Mouse (Mus musculus) G1E-ER4 (cell line): ENCODE measurements at regions not wholly inside any gene's neighbourhood (a gene's known extent, or its start where the extent isn't known, plus 50 kb on each side); places are given as distances from the start of the nearest gene placed in this dataset.

Experiments
- GATA1 ChIP-seq: IDR thresholded peaks from one replicate; pipeline ENCODE4 v1.8.0; 2012; ENCODE audit warnings: low read length, inconsistent platforms

DNA sequence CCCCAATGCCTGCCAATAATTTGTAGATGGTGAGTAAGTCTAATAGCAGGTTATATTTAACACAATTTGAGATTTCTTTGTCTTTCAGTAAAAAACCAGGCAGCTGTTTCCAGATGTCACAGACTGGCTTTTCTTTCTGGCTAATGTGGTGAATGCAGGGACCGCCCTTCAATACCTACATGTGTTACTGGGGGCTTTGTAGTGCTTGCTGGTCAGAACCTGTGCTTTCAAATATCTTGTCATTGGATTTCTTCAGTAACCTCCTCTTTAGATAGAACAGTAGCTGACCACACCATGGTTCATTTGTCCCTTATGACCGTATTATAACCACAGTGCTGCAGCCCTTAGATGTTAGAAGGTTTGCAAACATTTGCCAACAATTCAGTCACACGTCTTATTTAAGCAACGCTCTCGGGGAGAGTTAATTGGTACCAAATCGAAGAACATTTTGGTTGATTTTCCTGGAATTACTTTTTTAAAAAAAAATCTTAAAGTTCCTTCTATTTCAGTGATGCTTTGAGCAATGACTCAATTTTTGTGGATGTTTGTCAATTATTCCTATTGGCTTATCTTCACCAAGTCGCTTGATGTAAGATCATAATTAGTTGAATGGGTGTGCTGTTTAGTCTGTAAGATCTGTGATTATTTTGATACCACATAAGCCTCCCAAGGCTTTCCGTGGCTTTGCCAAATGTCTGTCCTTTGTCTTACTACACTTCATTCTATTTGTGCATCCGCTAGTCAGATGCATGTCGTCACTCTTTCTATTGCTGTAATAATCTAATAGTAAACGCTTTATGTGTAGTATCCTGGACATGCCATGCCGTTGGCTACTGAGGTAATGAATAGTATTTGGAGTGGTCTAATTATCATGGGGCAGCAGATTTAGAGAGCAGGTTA is 436.9 kb upstream of the Meis1 start:
- no peak for TF ChIP-seq GATA1

GRCm38 (mm10) chr11:19456577-19456976 is 437.8 kb upstream of the Meis1 start:
- TF ChIP-seq GATA1 = no peak

- TF ChIP-seq GATA1 = no peak
These were observed 445.1 kb upstream of the Meis1 start for GRCm38 (mm10) chr11:19463730-19464358.

- no peak for TF ChIP-seq GATA1
These were observed 449.6 kb upstream of the Meis1 start for GRCm38 (mm10) chr11:19468373-19468772.

DNA sequence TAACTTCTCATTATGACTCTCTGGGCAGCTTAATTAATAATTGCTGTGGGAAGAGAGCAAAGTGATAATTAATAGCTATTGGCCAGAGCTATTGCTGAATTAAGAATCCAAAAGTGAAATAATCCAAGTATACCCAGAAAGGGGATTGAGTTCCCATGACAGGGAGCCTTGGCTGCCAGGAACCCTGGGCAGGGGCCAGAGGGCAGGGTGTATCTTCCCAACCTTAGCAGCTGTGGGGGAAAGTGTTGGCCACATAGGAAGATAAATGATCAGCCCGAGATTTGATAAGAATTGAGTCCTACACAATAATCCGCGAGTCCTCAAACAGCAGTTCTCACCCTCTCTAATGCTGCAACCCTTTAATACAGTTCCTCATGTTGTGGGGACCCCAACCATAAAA is 450.0 kb upstream of the Meis1 start:
- TF ChIP-seq GATA1 = no peak

GRCm38 (mm10) chr11:19470648-19471341 is 452.0 kb upstream of the Meis1 start:
- no peak for TF ChIP-seq GATA1

DNA sequence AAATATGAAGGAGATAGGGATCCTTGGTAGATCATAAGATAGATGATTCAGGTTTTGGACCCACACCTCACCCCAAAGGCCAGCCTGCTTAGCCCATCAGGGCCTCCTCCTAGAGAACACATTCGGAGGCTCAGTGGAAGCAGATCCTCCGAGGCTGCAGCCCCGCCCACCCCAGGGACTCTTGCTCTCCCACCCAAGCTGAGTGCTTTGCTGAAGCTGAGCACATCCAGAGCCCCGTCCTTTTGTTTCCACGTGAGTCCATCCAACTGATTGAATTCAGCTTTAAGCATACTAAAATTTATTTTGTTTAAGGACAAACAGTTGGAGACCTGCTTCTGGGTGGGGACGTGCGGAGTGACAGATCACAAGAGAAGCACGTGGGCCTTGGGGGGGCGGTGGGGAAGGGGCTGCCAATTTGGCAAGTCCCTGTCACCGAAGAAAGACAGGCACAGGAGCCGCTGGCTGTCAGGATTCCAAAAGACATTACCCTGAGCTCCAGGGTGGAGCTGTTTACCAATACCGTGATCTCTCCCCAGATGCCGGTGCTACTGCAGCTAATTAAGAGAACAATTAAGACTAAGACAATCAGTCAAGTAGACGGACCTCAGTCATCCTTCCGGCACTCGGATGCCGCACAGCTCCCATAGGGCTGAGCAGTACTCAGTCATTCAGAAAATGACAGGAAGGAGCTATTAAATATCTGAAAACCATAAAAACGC is 448.9 kb upstream of the Spred2 start:
- no peak for TF ChIP-seq GATA1

- no peak for TF ChIP-seq GATA1
These were observed 431.0 kb upstream of the Spred2 start for GRCm38 (mm10) chr11:19493089-19493756.

- no peak for TF ChIP-seq GATA1
These were observed 402.5 kb upstream of the Spred2 start for GRCm38 (mm10) chr11:19521721-19522120.

DNA sequence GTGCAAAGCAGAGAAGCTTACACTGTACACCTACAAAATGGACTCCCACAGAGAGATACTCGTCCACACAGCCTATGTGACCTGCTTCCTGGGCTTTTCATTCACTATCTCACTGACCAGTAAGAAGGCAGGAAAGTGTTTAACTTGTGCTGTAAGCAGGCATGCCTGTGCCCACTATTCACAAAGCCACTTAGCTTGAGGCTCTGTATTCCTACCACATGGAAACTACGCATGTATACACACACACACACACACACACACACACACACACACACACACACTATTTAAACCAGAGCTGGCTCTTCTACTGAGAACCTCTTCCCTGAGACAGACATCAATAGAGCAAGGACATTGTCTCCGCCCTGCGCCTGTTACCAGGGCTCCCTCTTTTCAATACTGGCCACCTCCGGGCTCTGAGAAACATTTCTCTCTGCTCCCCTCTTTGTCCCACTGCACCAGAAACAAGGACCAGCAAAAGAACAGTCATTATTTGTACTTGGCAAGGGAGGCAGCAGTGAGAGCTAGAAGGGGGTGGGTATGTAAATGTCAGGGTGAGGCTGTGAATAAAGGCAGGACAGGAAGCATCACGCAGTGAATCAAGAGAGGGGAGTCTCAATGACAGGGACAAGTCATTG is 400.2 kb upstream of the Spred2 start:
- no peak for TF ChIP-seq GATA1

- no peak for TF ChIP-seq GATA1
These were observed 395.0 kb upstream of the Spred2 start for GRCm38 (mm10) chr11:19529126-19529525.

DNA sequence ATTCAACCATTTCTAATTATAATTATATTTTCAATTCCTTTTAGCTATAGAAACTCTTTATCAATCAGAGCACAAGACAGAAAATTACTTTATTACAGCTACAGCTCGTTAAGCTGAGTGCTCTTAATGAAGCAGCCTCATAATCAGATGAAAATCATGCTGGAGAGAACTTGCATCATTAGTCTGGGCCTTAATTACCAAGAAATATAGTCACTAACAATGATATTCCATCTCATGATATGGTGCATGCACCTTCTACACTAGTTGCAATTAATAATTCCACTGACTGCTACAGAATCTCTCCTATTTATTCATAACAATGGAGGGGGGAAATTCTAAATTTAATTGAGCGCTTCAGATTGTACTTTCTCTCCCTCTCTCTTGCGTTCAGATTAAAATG is 393.5 kb upstream of the Spred2 start:
- TF ChIP-seq GATA1 = no peak

DNA sequence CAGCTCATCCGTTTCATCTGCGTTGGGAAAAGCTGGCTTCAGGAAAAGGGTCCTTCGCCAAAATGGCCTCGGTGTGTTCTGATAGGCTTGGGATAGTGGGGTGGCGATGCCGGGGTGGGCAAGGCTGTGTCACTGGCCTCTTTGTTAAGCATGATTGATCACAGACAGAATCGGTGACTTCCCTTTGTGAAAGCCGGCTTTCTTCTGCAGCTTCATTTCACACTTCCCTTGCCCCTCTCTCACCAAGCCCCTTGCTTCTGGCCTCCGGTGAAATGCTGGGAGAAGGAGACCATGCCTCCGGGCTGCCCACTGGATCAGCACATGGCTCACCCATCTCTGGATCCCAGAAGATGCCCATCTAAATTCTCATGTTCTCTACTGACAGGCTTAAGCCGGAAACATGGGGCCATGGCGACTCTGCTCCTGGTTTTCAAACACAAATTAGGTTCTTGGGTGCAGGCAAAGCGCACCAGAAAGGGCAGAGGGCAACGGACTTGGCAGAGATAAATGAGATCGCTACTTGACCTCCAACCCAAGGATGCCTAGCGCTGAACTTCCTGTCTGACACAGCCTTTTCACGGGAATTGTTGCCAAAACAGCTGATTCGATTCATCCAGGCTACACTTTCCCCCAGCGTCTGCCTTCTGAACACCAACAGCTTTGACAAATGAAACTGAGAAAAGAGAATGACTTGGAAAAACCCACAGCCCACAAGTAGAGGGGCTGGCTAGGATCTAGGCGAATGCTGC is 392.7 kb upstream of the Spred2 start:
- no peak for TF ChIP-seq GATA1

DNA sequence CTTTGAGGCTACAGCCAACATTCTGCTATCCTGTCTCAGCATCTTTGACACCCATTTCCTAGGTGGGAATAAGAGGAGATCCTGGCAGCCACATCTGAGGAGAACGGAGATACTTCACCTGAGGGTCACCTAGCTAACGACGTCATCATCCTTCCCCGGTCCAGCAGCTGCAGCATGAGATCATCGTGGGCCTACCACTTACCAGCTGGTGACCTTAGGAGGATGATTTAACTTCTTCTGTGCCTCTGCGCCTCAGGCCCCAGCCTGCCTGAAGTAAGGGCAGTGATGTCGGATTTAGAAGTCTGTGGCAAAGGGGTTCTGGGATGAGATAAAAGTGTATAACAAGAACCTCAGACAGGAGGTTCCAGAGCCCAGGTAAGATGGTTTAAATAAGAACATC is 391.3 kb upstream of the Spred2 start:
- no peak for TF ChIP-seq GATA1

DNA sequence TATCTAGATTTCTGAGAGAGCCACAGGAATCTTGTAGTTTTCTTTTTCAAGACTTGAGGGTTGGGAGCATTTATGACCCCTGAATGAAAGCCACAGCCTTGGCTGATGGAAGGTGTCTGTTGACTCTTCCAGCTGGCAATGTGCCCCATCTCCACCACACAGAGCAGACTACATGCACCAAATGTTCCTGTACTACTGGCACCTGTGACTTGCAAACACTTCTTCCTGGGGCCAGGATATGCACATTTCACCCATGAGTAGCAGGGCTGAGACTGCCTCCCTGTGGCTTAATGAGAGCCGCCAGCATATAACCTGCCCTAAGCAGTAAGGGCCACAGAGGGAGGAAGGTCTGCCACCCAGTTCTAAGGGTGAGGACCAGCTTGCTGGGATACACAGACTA is 390.5 kb upstream of the Spred2 start:
- no peak for TF ChIP-seq GATA1
